Mouse (Mus musculus): ENCODE results near the gene Ttc26. TPM values are rescaled to one million over a fixed set of nuclear protein-coding genes. Genes with fewer than 3 reads are reported as not detected.
"Not testable (repeated sequence)": the region's sequence is repeated elsewhere in the genome, so short reads cannot be mapped to it uniquely, and the experiment has no call there.

The Ttc26 gene
- polyA plus RNA-seq, 2 experiments, result 0.26 to 0.41 TPM

- peak overlapping the region; percentile 98; the same call in 1 of the 2 replicates for H3K9ac ChIP-seq (replicated peaks)
- no peak overlapping the region for H3K4me3 ChIP-seq (ENCODE audit: insufficient read depth in 1 of 2, low read depth in 2 of 2, low read length in 2 of 2)
- ATAC-seq (ENCODE audit: insufficient read depth) (no peak), DNase-seq (ENCODE audit: low read depth in 3 of 3, low spot score in 3 of 3) (no peak)
- H3K27me3 ChIP-seq (ENCODE audit: control insufficient read depth, insufficient read depth, low read length), result no peaks in the 10 kb centered on the region
- peak overlapping the region; percentile 49 for H3K27ac ChIP-seq
- H3K9me3 ChIP-seq (ENCODE audit: control insufficient read depth, low read length), result no peaks in the 10 kb centered on the region
- TF ChIP-seq CTCF (IDR thresholded peaks at IDR 0.05; ENCODE audit: low read depth) (no peak), EP300 (IDR thresholded peaks at IDR 0.05; ENCODE audit: low read depth) (no peak)
- H3K4me1 ChIP-seq (replicated peaks; ENCODE audit: control insufficient read depth in 2 of 2, insufficient read depth in 2 of 2, low read length in 1 of 2), result peaks cover 41 to 42% of the 10 kb centered on the region in 2 experiments
- 42% methylated on average over 7 of the region's 7 CpGs for WGBS (ENCODE audit: insufficient replicate concordance)
- peak overlapping the region; percentile 99 for H3K4me2 ChIP-seq (ENCODE audit: low read depth)
- H3K36me3 ChIP-seq (replicated peaks; ENCODE audit: control insufficient read depth, insufficient read depth, low read depth), result peaks cover 12% of the 10 kb centered on the region
These were observed 25.4 kb upstream of the Ttc26 start for GRCm38 (mm10) chr6:38355862-38356261.

GRCm38 (mm10) chr6:38356661-38357433 lies 24.4 kb upstream of the Ttc26 start:
- H3K4me3 ChIP-seq (ENCODE audit: insufficient read depth in 1 of 2, low read depth in 2 of 2, low read length in 2 of 2); H3K36me3 ChIP-seq (replicated peaks; ENCODE audit: control insufficient read depth, insufficient read depth, low read depth); H3K9ac ChIP-seq (replicated peaks); H3K27ac ChIP-seq; H3K27me3 ChIP-seq (ENCODE audit: control insufficient read depth, insufficient read depth, low read length); H3K4me2 ChIP-seq (ENCODE audit: low read depth); ATAC-seq (ENCODE audit: insufficient read depth); DNase-seq (ENCODE audit: low read depth in 3 of 3, low spot score in 3 of 3); H3K9me3 ChIP-seq (ENCODE audit: control insufficient read depth, low read length): not testable (repeated sequence)
- 74% methylated on average over 15 of the region's 15 CpGs for WGBS (ENCODE audit: insufficient replicate concordance)
- H3K4me1 ChIP-seq (replicated peaks; ENCODE audit: control insufficient read depth in 2 of 2, insufficient read depth in 2 of 2, low read length in 1 of 2), result peaks cover 43 to 44% of the 10 kb centered on the region in 2 experiments

- Histone ChIP-seq H3K9me3 (ENCODE audit: control insufficient read depth, low read length) (no peaks in the 10 kb centered on the region), H3K4me1 (replicated peaks; ENCODE audit: control insufficient read depth in 2 of 2, insufficient read depth in 2 of 2, low read length in 1 of 2) (peaks cover 43 to 44% of the 10 kb centered on the region in 2 experiments), H3K27ac (no peak overlapping the region; the same call in 1 of the 2 replicates), H3K4me2 (ENCODE audit: low read depth) (no peak overlapping the region), H3K36me3 (replicated peaks; ENCODE audit: control insufficient read depth, insufficient read depth, low read depth) (0 out of 2 replicates have a peak, but pooled peaks cover under 1% of the 10 kb centered on the region), H3K27me3 (ENCODE audit: control insufficient read depth, insufficient read depth, low read length) (no peaks in the 10 kb centered on the region), H3K9ac (replicated peaks) (no peak overlapping the region), H3K4me3 (ENCODE audit: insufficient read depth in 1 of 2, low read depth in 2 of 2, low read length in 2 of 2) (no peak overlapping the region)
- DNase-seq (ENCODE audit: low read depth in 3 of 3, low spot score in 3 of 3) (no peak), ATAC-seq (ENCODE audit: insufficient read depth) (no peak)
- WGBS (ENCODE audit: insufficient replicate concordance), result 47% methylated on average over 5 of the region's 5 CpGs
- TF ChIP-seq CTCF (IDR thresholded peaks at IDR 0.05; ENCODE audit: low read depth) (no peak), EP300 (IDR thresholded peaks at IDR 0.05; ENCODE audit: low read depth) (no peak)
These were observed 23.5 kb upstream of the Ttc26 start for GRCm38 (mm10) chr6:38357603-38358252.

- WGBS (ENCODE audit: insufficient replicate concordance), result 31% methylated on average over 8 of the region's 8 CpGs
- peaks cover 43 to 44% of the 10 kb centered on the region in 2 experiments for H3K4me1 ChIP-seq (replicated peaks; ENCODE audit: control insufficient read depth in 2 of 2, insufficient read depth in 2 of 2, low read length in 1 of 2)
- no peak for DNase-seq (ENCODE audit: low read depth in 3 of 3, low spot score in 3 of 3)
These were observed 22.8 kb upstream of the Ttc26 start for GRCm38 (mm10) chr6:38358253-38359027.

More at GRCm38 (mm10) chr6:38358253-38359027, 22.8 kb upstream of the Ttc26 start:
- Histone ChIP-seq H3K36me3 (replicated peaks; ENCODE audit: control insufficient read depth, insufficient read depth, low read depth) (no peaks in the 10 kb centered on the region), H3K9ac (replicated peaks) (no peak overlapping the region), H3K4me3 (ENCODE audit: insufficient read depth in 1 of 2, low read depth in 2 of 2, low read length in 2 of 2) (no peak overlapping the region), H3K27me3 (ENCODE audit: control insufficient read depth, insufficient read depth, low read length) (no peaks in the 10 kb centered on the region), H3K27ac (peak overlapping the region; percentile 53), H3K4me2 (ENCODE audit: low read depth) (no peak overlapping the region; the same call in 1 of the 2 replicates), H3K9me3 (ENCODE audit: control insufficient read depth, low read length) (no peaks in the 10 kb centered on the region)
- no peak for TF ChIP-seq EP300 (IDR thresholded peaks at IDR 0.05; ENCODE audit: low read depth)
- no peak for TF ChIP-seq CTCF (IDR thresholded peaks at IDR 0.05; ENCODE audit: low read depth)
- no peak for ATAC-seq (ENCODE audit: insufficient read depth)
